Mouse (Mus musculus) hindbrain, embryonic 16.5 days (tissue): ENCODE results near the gene Cd53. TPM values are rescaled to one million over a fixed set of nuclear protein-coding genes. Genes with fewer than 3 reads are reported as not detected.

ENCODE experiments used
- ATAC-seq: fragments of 200-750 bp; cut with Nextera tagmentation; 2 replicates; pipeline ENCODE4 v1.8.0; 2017; ENCODE audit warnings: moderate TSS enrichment, moderate library complexity
- H3K27ac ChIP-seq: fragments of 300-500 bp; sonication (generic); 2 replicates; pipeline ENCODE4 v1.5.1; 2014; ENCODE audit warnings: low read depth, mild to moderate bottlenecking, control low read depth, low read length, moderate library complexity
- H3K27me3 ChIP-seq: fragments of 300-500 bp; sonication (generic); replicated peaks from 2 replicates; pipeline ENCODE4 v1.6.1; 2014; ENCODE audit warnings: low read length; ENCODE audit not compliant: control insufficient read depth, insufficient read depth
- H3K36me3 ChIP-seq: fragments of 300-500 bp; sonication (generic); 2 replicates; pipeline ENCODE4 v1.6.1; 2014; ENCODE audit warnings: mild to moderate bottlenecking, low read length, moderate library complexity, mixed read lengths; ENCODE audit not compliant: control insufficient read depth, insufficient read depth
- H3K4me1 ChIP-seq: fragments of 300-500 bp; sonication (generic); 2 replicates; pipeline ENCODE4 v1.6.1; 2014; ENCODE audit warnings: low read depth, low read length; ENCODE audit not compliant: control insufficient read depth, insufficient read depth
- H3K4me2 ChIP-seq: fragments of 300-500 bp; sonication (generic); 2 replicates; pipeline ENCODE4 v1.6.1; 2014; ENCODE audit warnings: mild to moderate bottlenecking, low read length, control low read depth, moderate library complexity
- H3K4me3 ChIP-seq: fragments of 300-500 bp; sonication (generic); 2 replicates; pipeline ENCODE4 v1.5.1; 2014; ENCODE audit warnings: mild to moderate bottlenecking, low read length, control low read depth, moderate library complexity
- H3K9ac ChIP-seq: fragments of 300-500 bp; sonication (generic); 2 replicates; pipeline ENCODE4 v1.6.1; 2014; ENCODE audit warnings: low read depth, mild to moderate bottlenecking, control low read depth, low read length, moderate library complexity
- H3K9me3 ChIP-seq: fragments of 300-500 bp; sonication (generic); 2 replicates; pipeline ENCODE4 v1.6.1; 2014; ENCODE audit warnings: mild to moderate bottlenecking, low read length, moderate library complexity; ENCODE audit not compliant: control insufficient read depth
- WGBS: fragments of 180-500 bp; shearing (Covaris S2); extraction: QIAGEN DNeasy Blood & Tissue Kit; methylation state at CpG from one replicate; pipeline ENCODE4 v1.1.7; 2014; 5-methylcytosine and 5-hydroxymethylcytosine counted together
- polyA plus RNA-seq: library from polyadenylated mRNA; unstranded; fragments of >200 nt; fragmentation: Nextera tagmentation; extraction: Ambion mirVana; gene quantifications from 2 replicates; pipeline ENCODE4 v1.2.1, GENCODE M21; 2015

Gene Cd53
- polyA plus RNA-seq, result 4.5 and 5.3 TPM in 2 replicates

GRCm38 (mm10) chr3:106789930-106790329, at the start of gene Cd53:
Cd53 (minus strand) TSS chr3:106790149.
- H3K9me3 ChIP-seq, result no peaks in the 10 kb centered on the region
- H3K4me3 ChIP-seq, result no peak within 1 kb of the TSS
- H3K9ac ChIP-seq, result no peak within 1 kb of the TSS
- no peaks in the 10 kb centered on the region for H3K36me3 ChIP-seq
- H3K27ac ChIP-seq, result no peak within 1 kb of the TSS
- H3K4me2 ChIP-seq, result no peak within 1 kb of the TSS
- WGBS, result 80% methylated on average over 2 of the region's 2 CpGs
- H3K27me3 ChIP-seq, result no peaks in the 10 kb centered on the region
- no peaks in the 10 kb centered on the region for H3K4me1 ChIP-seq
- no peak for ATAC-seq

GRCm38 (mm10) chr3:106832107-106832506, 42.2 kb upstream of the Cd53 start:
- 68% methylated on average over 1 of the region's 1 CpGs for WGBS

GRCm38 (mm10) chr3:106826187-106826586, 36.2 kb upstream of the Cd53 start, which contains the start of gene Olfr266:
Olfr266 (minus strand) TSS chr3:106826287.
- Histone ChIP-seq H3K4me1 (no peaks in the 10 kb centered on the region), H3K9me3 (no peaks in the 10 kb centered on the region), H3K36me3 (no peaks in the 10 kb centered on the region), H3K27me3 (no peaks in the 10 kb centered on the region), H3K4me3 (no peak within 1 kb of the TSS), H3K4me2 (no peak within 1 kb of the TSS), H3K9ac (no peak within 1 kb of the TSS), H3K27ac (no peak within 1 kb of the TSS)
- no peak for ATAC-seq
- WGBS, result 78% methylated on average over 1 of the region's 1 CpGs

More at GRCm38 (mm10) chr3:106832107-106832506, 42.2 kb upstream of the Cd53 start:
- Histone ChIP-seq H3K36me3 (no peaks in the 10 kb centered on the region), H3K9me3 (no peaks in the 10 kb centered on the region; the same call in 1 of the 2 replicates), H3K4me3 (no peak overlapping the region), H3K4me2 (no peak overlapping the region), H3K27me3 (no peaks in the 10 kb centered on the region), H3K4me1 (no peaks in the 10 kb centered on the region), H3K27ac (no peak overlapping the region), H3K9ac (no peak overlapping the region)
- ATAC-seq, result no peak

- Histone ChIP-seq H3K9me3 (no peaks in the 10 kb centered on the region), H3K36me3 (no peaks in the 10 kb centered on the region), H3K4me1 (no peaks in the 10 kb centered on the region), H3K27me3 (no peaks in the 10 kb centered on the region), H3K4me3 (no peak overlapping the region), H3K27ac (no peak overlapping the region), H3K9ac (no peak overlapping the region), H3K4me2 (no peak overlapping the region)
- WGBS, result 79% methylated on average over 2 of the region's 2 CpGs
- ATAC-seq, result no peak
These were observed 27.7 kb upstream of the Cd53 start for GRCm38 (mm10) chr3:106817676-106818075.

GRCm38 (mm10) chr3:106808972-106809695, 19.2 kb upstream of the Cd53 start:
- WGBS, result 76% methylated on average over 2 of the region's 2 CpGs
- Histone ChIP-seq H3K36me3 (no peaks in the 10 kb centered on the region), H3K9me3 (no peaks in the 10 kb centered on the region), H3K9ac (no peak overlapping the region), H3K4me3 (no peak overlapping the region), H3K4me2 (no peak overlapping the region), H3K27ac (no peak overlapping the region), H3K27me3 (no peaks in the 10 kb centered on the region), H3K4me1 (no peaks in the 10 kb centered on the region)
- no peak for ATAC-seq

- Histone ChIP-seq H3K4me2 (no peak overlapping the region), H3K9me3 (no peaks in the 10 kb centered on the region), H3K4me1 (no peaks in the 10 kb centered on the region), H3K9ac (no peak overlapping the region), H3K36me3 (no peaks in the 10 kb centered on the region), H3K4me3 (no peak overlapping the region), H3K27me3 (no peaks in the 10 kb centered on the region), H3K27ac (no peak overlapping the region)
- no peak for ATAC-seq
These were observed 8.1 kb upstream of the Cd53 start for GRCm38 (mm10) chr3:106798079-106798478.

- Histone ChIP-seq H3K4me2 (no peak overlapping the region), H3K27ac (no peak overlapping the region), H3K4me3 (no peak overlapping the region), H3K27me3 (no peaks in the 10 kb centered on the region), H3K4me1 (no peaks in the 10 kb centered on the region), H3K36me3 (no peaks in the 10 kb centered on the region), H3K9me3 (no peaks in the 10 kb centered on the region), H3K9ac (no peak overlapping the region)
- no peak for ATAC-seq
- 61% methylated on average over 2 of the region's 2 CpGs for WGBS
These were observed 1.5 kb downstream of the Cd53 start for GRCm38 (mm10) chr3:106788440-106788887.

- Histone ChIP-seq H3K27ac (no peak overlapping the region), H3K27me3 (no peaks in the 10 kb centered on the region), H3K4me2 (no peak overlapping the region), H3K9ac (no peak overlapping the region), H3K9me3 (no peaks in the 10 kb centered on the region), H3K4me1 (no peaks in the 10 kb centered on the region), H3K4me3 (no peak overlapping the region), H3K36me3 (no peaks in the 10 kb centered on the region)
- ATAC-seq, result no peak
These were observed 2.0 kb downstream of the Cd53 start for GRCm38 (mm10) chr3:106787972-106788371.

- no peaks in the 10 kb centered on the region for H3K9me3 ChIP-seq
- ATAC-seq, result no peak
- no peaks in the 10 kb centered on the region for H3K36me3 ChIP-seq
- WGBS, result 87% methylated on average over 3 of the region's 3 CpGs
- H3K4me2 ChIP-seq, result no peak overlapping the region
- no peak overlapping the region for H3K27ac ChIP-seq
- no peaks in the 10 kb centered on the region for H3K4me1 ChIP-seq
- H3K27me3 ChIP-seq, result no peaks in the 10 kb centered on the region
- no peak overlapping the region for H3K9ac ChIP-seq
- no peak overlapping the region for H3K4me3 ChIP-seq
These were observed 4.8 kb downstream of the Cd53 start for GRCm38 (mm10) chr3:106785130-106785529.
